Mouse (Mus musculus) liver, embryonic 11.5 days (tissue): ENCODE data around the gene Trp53rka. TPM values are rescaled to one million over a fixed set of nuclear protein-coding genes. Genes with fewer than 3 reads are reported as not detected.
"Not testable (repeated sequence)": the region's sequence is repeated elsewhere in the genome, so short reads cannot be mapped to it uniquely, and the experiment has no call there.

Experiments
- ATAC-seq: fragments of 200-750 bp; cut with Nextera tagmentation; replicated peaks from 2 replicates; pipeline ENCODE4 v1.8.0; 2017; ENCODE audit warnings: moderate number of reproducible peaks, mild to moderate bottlenecking, moderate TSS enrichment, moderate library complexity; ENCODE audit not compliant: low FRiP score
- DNase-seq: peaks from one replicate; pipeline ENCODE4 v3.0.0-alpha.2; 2017; ENCODE audit warnings: low spot score
- H3K27ac ChIP-seq: fragments of 300-500 bp; sonication (generic); 2 replicates; pipeline ENCODE4 v1.5.1; 2014; ENCODE audit warnings: mild to moderate bottlenecking, low read depth, low read length, control low read depth
- H3K27me3 ChIP-seq: fragments of 300-500 bp; sonication (generic); replicated peaks from 2 replicates; pipeline ENCODE4 v1.6.1; 2014; ENCODE audit warnings: low read length, mixed read lengths; ENCODE audit not compliant: control insufficient read depth, insufficient read depth
- H3K36me3 ChIP-seq: fragments of 300-500 bp; sonication (generic); 2 replicates; pipeline ENCODE4 v1.6.1; 2014; ENCODE audit warnings: mild to moderate bottlenecking, low read length, moderate library complexity, mixed read lengths; ENCODE audit not compliant: control insufficient read depth, insufficient read depth
- H3K4me1 ChIP-seq: fragments of 300-500 bp; sonication (generic); replicated peaks from 2 replicates; pipeline ENCODE4 v1.6.1; 2014; ENCODE audit warnings: low read length, mixed read lengths; ENCODE audit not compliant: control insufficient read depth, insufficient read depth
- H3K4me2 ChIP-seq: fragments of 300-500 bp; sonication (generic); 2 replicates; pipeline ENCODE4 v1.6.1; 2014; ENCODE audit warnings: mild to moderate bottlenecking, control low read depth, moderate library complexity
- H3K4me3 ChIP-seq: fragments of 300-500 bp; sonication (generic); 2 replicates; pipeline ENCODE4 v1.5.1; 2014; ENCODE audit warnings: low read depth, low read length, control low read depth
- H3K9ac ChIP-seq: fragments of 300-500 bp; sonication (generic); 2 replicates; pipeline ENCODE4 v1.6.1; 2014; ENCODE audit warnings: low read depth, low read length, control low read depth
- H3K9me3 ChIP-seq: fragments of 300-500 bp; sonication (generic); 2 replicates; pipeline ENCODE4 v1.6.1; 2016; ENCODE audit warnings: low read length, inconsistent platforms, mixed read lengths; ENCODE audit not compliant: control insufficient read depth
- WGBS: fragments of 180-500 bp; shearing (Covaris S2); extraction: QIAGEN DNeasy Blood & Tissue Kit; methylation state at CpG from one replicate; pipeline ENCODE4 v1.1.7; 2014; 5-methylcytosine and 5-hydroxymethylcytosine counted together
- polyA plus RNA-seq: library from polyadenylated mRNA; unstranded; fragments of >200 nt; fragmentation: Nextera tagmentation; extraction: Ambion mirVana; gene quantifications from 2 replicates; pipeline ENCODE4 v1.2.1, GENCODE M21; 2014

The Trp53rka gene
- polyA plus RNA-seq, 1 experiment from 2014 or later = 31.4 TPM

DNA sequence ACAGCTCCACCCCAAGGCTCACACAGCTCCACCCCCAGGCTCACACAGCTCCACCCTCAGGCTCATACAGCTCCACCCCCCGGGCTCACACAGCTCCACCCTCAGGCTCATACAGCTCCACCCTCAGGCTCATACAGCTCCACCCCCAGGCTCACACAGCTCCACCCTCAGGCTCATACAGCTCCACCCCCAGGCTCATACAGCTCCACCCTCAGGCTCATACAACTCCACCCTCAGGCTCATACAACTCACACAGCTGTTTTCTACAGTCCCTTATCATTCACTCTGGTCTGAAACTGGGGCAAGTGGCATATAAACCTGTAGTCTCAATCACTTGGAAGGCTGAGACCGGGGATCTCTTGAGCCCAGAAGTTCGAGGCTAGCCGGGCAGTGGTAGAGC is 18.4 kb upstream of the Trp53rka start:
- ATAC-seq, H3K4me1 ChIP-seq, H3K4me3 ChIP-seq, H3K9me3 ChIP-seq, H3K27me3 ChIP-seq, H3K27ac ChIP-seq, H3K9ac ChIP-seq, DNase-seq, H3K4me2 ChIP-seq, H3K36me3 ChIP-seq: not testable (repeated sequence)
- 74% methylated on average over 4 of the region's 4 CpGs for WGBS

DNA sequence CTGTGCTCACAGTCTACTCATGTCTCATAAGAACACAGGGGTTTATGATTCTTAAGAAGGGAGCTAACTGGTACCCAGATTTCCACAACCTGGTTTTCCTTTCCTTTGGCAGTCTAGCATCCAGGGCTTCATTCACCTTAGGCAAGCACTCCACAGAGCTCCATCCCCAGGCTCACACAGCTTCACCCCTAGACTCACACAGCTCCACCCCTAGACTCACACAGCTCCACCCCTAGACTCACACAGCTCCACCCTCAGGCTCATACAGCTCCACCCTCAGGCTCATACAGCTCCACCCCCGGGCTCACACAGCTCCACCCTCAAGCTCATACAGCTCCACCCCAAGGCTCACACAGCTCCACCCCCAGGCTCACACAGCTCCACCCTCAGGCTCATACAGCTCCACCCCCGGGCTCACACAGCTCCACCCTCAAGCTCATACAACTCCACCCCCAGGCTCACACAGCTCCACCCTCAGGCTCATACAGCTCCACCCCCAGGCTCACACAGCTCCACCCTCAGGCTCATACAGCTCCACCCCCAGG is 17.9 kb upstream of the Trp53rka start:
- 65% methylated on average over 2 of the region's 2 CpGs for WGBS
- H3K9ac ChIP-seq, ATAC-seq: not testable (repeated sequence)

GRCm38 (mm10) chr2:165510466-165510865 is 17.3 kb upstream of the Trp53rka start:
- no peak overlapping the region for H3K4me3 ChIP-seq
- 70% methylated on average over 5 of the region's 5 CpGs for WGBS
- no peaks in the 10 kb centered on the region for H3K27me3 ChIP-seq
- DNase-seq = no peak
- H3K4me1 ChIP-seq = no peaks in the 10 kb centered on the region
- H3K27ac ChIP-seq = no peak overlapping the region
- H3K4me2 ChIP-seq = no peak overlapping the region
- no peak overlapping the region for H3K9ac ChIP-seq
- no peaks in the 10 kb centered on the region for H3K9me3 ChIP-seq
- no peak for ATAC-seq
- H3K36me3 ChIP-seq = no peaks in the 10 kb centered on the region

More for the DNA sequence above, 17.9 kb upstream of the Trp53rka start:
- not testable (repeated sequence) for H3K4me2 ChIP-seq, H3K9me3 ChIP-seq, H3K27me3 ChIP-seq, DNase-seq, H3K4me3 ChIP-seq, H3K27ac ChIP-seq, H3K4me1 ChIP-seq, H3K36me3 ChIP-seq

DNA sequence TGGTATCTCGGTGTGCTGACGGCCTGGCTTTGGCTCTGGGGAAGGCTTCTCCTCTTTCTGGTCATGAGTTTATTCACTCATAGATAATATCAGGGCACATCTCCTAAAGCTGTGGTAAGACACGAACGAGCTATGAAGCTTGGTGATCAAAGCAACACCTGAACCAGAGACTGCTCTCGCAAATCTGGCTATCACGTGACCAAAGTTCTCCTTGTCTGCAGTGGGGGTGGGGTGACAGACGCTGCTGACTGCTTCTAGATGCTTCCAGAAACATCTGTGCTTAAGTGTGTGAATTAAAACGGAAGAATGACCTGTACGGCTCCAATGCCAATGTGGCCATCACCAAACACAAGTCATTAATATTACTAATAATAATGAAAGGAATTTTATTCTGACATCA is 16.6 kb upstream of the Trp53rka start:
- no peaks in the 10 kb centered on the region for H3K9me3 ChIP-seq
- WGBS = 55% methylated on average over 9 of the region's 9 CpGs
- no peak overlapping the region for H3K27ac ChIP-seq
- no peaks in the 10 kb centered on the region for H3K4me1 ChIP-seq
- no peak overlapping the region for H3K4me3 ChIP-seq
- H3K9ac ChIP-seq = no peak overlapping the region
- DNase-seq (no peak), ATAC-seq (no peak)
- peaks cover 2% of the 10 kb centered on the region; the same call in 1 of the 2 replicates for H3K27me3 ChIP-seq
- no peaks in the 10 kb centered on the region for H3K36me3 ChIP-seq
- no peak overlapping the region for H3K4me2 ChIP-seq

DNA sequence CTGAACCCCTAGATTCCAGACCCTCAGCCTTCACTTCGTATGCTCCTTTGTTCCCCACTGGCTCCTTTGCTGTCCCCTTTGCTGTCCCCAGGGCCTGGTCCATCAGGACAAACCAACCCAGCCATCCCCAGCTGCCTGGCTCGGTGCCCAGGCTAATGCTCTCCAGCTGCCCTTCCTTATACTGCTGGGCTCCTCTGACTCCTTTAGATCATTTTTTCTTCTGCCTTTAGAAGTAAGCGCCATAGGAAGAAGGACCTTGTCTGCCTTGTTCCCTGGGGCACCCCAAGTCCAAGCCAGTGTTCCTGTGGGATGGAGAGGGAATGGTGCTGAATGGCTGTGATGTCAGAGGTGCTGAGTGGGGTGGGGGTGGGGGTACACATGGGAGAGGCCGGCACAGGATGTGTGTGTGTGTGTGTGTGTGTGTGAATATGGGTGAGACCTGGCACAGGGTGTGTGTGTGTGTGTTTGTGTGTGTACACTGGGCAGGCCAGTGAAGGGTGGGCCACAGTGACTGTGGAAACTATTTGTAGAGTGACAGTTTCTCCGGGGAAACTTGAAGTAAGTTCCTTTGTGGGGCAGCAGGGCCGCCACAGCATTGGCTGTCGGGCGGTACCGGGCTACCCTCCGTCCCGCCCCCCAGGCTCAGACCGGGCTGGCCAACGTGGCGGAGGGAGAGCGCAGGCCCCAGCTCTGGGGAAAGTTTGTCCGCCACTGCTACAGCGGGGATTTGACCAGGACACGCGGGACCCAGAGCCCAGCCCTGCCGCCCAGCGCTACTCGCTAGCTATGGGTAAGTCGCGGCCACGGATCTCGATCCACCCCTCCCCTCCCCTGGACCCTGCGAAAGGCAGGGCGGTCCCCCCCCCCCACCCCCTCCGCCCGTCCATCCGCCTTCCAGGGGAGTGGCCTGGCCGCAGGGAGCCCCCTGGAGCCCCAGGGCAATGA is 10.4 kb upstream of the Trp53rka start, which contains the start of gene Slc2a10:
Gene Slc2a10 (plus strand): TSS at position 529 of the 945 bp plus-strand sequence.
- H3K36me3 ChIP-seq = no peaks in the 10 kb centered on the region
- WGBS = 9% methylated on average over 31 of the region's 32 CpGs
- H3K4me2 ChIP-seq = peak within 1 kb of the TSS; percentile 53
- no peak within 1 kb of the TSS for H3K27ac ChIP-seq
- peak within 1 kb of the TSS; percentile 45 for H3K4me3 ChIP-seq
- DNase-seq = peak; percentile 41
- peaks cover 19% of the 10 kb centered on the region for H3K27me3 ChIP-seq
- H3K9ac ChIP-seq = peak within 1 kb of the TSS; percentile 17
- no peaks in the 10 kb centered on the region for H3K4me1 ChIP-seq
- H3K9me3 ChIP-seq = no peaks in the 10 kb centered on the region
- ATAC-seq = peak; percentile 51; the same call in 1 of the 2 replicates

DNA sequence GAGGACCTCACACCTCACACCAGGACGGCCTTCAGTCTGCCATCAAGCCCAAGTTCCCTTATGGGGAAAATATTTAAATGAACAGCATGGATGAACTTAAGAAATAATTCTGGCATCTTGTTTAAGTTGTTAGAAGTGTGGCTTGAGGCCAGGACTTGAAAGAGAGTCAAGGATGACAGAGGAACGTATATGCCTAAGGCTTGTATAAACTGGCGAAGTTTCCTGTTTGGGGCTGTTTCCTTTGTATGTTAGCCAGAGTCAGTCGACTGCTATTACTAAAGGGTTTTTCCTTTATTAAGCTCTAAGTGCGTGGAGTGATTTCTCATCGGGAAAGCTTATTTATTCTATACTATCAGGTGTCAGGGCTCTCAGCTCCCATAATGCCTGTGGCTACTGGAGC is 5.7 kb upstream of the Trp53rka start:
- Histone ChIP-seq H3K4me1 (no peaks in the 10 kb centered on the region), H3K4me3 (no peak overlapping the region), H3K9me3 (no peaks in the 10 kb centered on the region), H3K4me2 (no peak overlapping the region), H3K27ac (no peak overlapping the region), H3K9ac (no peak overlapping the region), H3K27me3 (peaks cover 13% of the 10 kb centered on the region), H3K36me3 (no peaks in the 10 kb centered on the region)
- DNase-seq = no peak
- ATAC-seq = no peak
- 56% methylated on average over 6 of the region's 6 CpGs for WGBS

GRCm38 (mm10) chr2:165497706-165498275 is 4.7 kb upstream of the Trp53rka start:
- ATAC-seq (no peak), DNase-seq (no peak)
- Histone ChIP-seq H3K9me3 (no peaks in the 10 kb centered on the region), H3K4me2 (no peak overlapping the region), H3K4me1 (no peaks in the 10 kb centered on the region), H3K36me3 (no peaks in the 10 kb centered on the region), H3K4me3 (no peak overlapping the region), H3K9ac (no peak overlapping the region), H3K27me3 (peaks cover 4% of the 10 kb centered on the region; the same call in 1 of the 2 replicates), H3K27ac (no peak overlapping the region)
- WGBS = 70% methylated on average over 2 of the region's 2 CpGs

- DNase-seq = no peak
- H3K27me3 ChIP-seq = 0 out of 2 replicates have a peak, but pooled peaks cover 3% of the 10 kb centered on the region
- H3K9me3 ChIP-seq = no peaks in the 10 kb centered on the region
- H3K27ac ChIP-seq = no peak overlapping the region
- no peak overlapping the region for H3K4me2 ChIP-seq
- H3K36me3 ChIP-seq = no peaks in the 10 kb centered on the region
- peaks cover 5% of the 10 kb centered on the region; the same call in 1 of the 2 replicates for H3K4me1 ChIP-seq
- no peak for ATAC-seq
- no peak overlapping the region for H3K4me3 ChIP-seq
- H3K9ac ChIP-seq = no peak overlapping the region
Observed at GRCm38 (mm10) chr2:165496251-165496650, 3.1 kb upstream of the Trp53rka start.
